Mouse (Mus musculus) heart, adult 9 months (tissue): ENCODE results near the gene Lrrc61.

Experiments used
- DNase-seq, 2 experiments: peaks; one replicate each; pipeline ENCODE4 v3.0.0; 2022; ENCODE audit warnings: low spot score in 2 of 2

Gene Lrrc61

DNA sequence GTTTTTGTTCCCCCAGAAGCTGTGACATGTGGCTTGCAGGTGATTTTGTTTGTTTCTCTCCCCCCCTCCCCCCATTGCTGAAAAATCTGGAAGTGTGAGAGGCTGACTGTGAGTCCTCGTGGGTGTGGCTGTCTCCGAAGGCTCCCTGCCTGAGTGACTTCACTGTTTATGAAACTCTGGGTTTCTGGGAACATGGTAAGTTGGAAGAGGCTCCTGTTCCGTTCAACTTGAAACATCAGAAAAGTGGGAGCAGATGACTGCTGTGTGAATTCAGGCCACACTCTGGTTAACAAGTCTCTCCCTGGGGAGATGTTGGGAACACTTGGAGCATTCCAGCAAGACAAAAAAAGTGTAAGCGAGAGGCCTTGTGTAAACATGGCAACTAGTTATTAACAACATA lies 7.7 kb upstream of the Lrrc61 start:
- peak; percentile 70 to 75 for DNase-seq

DNA sequence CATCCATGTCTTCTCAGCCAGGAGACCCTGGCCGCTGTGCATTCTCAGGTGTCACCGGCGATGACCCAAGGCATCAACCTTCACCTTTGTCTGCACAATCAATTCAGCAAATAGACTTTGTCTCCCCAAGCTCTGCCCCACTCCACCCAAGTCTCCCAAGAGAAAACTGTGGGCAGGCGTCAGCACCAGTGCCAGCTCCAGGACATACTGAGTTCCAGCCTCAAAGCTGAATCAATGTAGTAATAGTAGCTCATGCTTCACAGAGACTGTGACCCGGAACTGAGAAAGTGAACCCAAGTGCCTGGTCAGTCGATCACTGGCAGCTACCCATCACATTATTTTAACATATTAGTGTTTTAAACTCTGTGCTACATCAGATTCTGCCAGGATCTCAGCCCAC lies 6.3 kb upstream of the Lrrc61 start:
- DNase-seq: no peak

DNA sequence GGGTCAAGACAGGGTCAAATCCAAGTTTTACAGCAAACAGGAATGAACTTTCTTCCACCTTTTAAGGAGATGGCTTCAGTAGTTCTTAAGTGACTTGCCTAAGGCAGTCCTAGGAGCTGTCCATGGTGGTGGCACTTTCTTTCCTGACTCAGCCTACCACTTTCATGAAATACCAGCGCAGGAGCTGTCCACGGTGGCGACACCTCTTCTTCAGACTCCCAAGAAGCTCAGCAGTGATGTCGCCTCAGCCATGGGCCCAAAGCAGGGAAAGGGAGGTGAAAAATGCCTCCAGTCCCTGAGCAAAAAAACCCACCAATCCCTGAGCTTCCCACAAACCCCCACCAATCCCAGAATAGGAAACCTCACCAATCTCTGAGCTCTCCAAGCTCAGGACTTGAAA lies 1.7 kb upstream of the Lrrc61 start:
- DNase-seq: no peak

DNA sequence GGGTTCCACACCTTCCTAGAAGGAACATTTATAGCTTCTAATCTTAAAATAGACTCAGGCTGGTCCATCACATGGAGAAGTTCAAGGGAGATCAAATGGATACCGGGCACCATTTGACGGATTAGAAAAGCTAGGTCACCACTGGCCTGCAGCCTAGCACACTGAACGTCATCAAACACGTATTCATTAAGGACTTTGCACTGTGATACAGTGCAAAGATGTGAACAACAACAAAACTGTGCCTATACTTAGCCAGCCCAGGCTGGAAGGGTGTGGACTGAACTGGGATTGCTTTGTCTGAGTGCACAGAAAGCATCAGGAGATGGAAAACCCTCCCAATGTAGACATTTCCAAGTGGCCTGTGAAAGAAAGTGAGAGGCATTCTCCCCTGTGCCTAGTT lies 777 bp upstream of the Lrrc61 start:
- DNase-seq: no peak

DNA sequence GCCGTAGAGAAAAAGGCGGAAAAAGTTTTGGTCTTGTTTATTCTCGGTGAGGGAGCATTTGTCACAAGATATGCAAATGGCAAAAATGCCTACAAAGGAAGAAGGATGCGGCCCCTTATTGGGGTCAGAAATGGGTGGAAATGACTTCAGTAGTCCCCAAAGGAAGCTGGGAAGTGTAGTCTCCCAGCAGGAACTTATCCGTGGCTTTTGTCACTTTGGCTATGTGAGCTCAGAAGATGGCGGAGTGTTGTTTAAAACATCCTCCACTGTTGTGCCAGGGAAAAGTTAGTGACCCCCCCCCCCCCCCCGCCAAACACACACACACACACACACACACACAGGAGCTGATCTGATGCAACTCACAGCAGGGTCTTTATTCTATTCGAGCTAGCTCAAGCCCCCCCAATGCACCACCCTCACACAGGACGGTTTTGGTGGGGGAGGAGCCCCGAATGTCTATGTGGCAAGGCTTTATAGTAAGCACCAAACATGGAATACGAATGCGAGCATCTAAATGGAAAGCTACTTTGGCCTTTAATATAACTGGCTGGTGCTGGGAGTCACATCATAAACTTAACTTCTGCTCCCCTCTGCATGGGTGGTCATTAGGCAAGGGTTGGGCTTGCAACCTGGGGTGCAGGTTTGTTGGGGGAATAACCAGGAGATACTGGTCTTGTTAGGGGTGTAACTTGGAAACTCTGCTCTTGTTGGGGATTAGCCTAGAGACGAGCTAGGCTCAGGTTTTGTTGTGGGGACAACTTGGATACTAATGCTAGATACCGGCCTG lies 701 bp downstream of the Lrrc61 start:
- peak; percentile 75 to 83 for DNase-seq

DNA sequence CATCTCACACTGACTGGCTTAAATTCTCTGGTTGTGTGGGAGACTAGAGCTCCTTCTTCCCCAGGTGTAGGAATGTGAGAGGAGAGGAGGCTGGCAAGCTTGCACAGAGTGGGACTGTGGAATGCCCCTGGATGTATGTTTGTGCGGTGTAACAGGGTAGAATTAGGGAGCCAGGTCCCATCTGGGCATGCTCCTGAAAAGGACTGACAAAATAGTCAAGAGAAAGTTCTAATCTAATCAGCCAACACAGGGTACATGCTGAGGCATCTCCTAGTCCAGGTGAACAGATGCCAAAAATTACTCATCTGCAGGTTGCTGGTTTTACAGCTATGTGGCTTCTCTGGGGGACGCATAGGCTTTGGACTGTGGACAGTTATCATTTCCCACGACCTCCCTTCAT lies 1.4 kb downstream of the Lrrc61 start:
- DNase-seq: no peak

DNA sequence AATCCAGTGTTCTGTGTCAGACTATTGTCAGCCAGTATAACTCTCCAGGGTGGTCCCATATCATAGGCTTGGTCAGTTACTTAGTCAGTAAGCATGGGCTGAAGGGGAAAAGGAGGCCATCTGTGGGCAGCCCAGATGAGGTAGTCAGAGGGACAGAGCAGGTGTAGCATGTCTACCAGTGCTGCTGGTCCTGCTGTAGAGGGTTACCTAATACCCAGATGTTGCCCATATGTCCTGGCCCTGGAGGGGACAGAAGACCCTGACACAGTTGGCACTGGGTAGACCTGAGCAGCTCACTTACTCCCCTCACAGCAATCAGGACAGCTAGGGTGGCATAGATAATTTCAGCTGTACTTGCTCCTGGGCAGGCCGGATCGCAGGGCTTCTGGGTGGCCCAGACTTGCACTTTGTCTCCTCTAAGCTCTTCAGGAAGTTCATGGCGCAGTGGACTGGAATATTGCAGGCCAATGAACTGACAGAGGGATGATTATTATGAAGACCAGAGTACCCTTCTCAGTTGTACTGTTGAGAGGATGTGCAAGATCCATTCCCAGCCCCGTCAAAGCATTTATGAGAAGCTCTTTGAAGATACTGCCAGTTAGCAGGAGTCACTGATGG lies 11.2 kb downstream of the Lrrc61 start:
- no peak for DNase-seq

DNA sequence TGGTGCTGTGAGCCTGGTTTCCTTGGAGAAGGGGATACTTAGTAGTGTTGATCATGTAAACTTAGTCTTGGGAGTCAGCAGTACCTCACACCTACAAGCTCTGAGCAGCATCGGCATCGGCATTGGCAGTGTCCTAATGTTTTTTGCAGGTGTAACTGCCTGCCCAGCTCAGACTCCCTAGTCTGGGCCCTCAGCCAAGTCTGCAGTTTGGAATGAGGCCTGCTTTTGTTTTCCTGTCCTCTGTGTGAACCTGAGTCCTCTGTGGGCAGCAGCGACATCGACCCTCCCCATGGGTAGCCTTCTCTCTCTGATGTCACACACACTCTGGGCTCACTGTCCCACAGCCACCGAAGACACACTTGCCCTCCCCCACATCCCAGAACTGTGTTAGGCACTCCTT lies 11.7 kb downstream of the Lrrc61 start:
- DNase-seq: peak; percentile 80 to 83

DNA sequence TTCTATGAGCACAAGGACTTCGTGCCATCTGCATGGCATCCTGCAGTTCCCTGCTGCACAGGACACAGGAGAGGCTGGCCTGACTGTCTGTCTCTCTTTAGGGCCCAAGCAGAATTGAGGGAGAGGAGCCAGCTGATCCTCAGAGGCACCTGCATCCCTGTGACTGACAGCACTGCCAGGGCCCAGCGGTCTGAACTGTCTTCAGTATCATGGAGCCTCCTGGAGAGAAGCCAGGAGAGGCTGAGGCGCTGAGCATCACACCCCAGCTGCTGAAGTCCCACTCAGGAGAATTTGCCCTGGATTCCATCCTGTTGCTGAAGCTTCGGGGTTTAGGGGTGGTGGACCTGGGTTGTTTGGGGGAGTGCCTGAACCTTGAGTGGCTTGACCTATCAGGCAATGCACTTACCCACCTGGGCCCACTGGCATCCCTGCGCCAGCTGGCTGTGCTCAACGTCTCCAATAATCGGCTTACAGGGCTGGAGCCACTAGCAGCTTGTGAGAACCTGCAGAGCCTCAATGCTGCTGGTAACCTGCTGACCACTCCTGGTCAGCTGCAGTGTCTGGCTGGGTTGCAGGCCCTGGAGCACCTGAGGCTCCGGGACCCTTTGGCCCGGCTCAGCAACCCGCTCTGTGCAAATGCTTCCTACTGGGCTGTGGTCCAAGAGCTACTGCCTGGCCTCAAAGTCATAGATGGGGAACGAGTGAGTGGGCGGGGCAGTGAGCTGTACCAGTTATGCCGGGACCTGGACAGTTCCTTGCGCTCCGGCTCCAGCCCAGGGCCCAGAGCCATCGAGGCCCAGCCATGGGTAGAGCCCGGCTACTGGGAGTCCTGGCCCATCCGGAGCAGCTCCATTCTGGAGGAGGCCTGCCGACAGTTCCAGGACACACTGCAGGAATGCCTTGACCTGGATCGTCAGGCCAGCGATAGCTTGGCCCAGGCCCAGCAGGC lies 13.7 kb downstream of the Lrrc61 start:
- DNase-seq: peak; percentile 71 to 73

DNA sequence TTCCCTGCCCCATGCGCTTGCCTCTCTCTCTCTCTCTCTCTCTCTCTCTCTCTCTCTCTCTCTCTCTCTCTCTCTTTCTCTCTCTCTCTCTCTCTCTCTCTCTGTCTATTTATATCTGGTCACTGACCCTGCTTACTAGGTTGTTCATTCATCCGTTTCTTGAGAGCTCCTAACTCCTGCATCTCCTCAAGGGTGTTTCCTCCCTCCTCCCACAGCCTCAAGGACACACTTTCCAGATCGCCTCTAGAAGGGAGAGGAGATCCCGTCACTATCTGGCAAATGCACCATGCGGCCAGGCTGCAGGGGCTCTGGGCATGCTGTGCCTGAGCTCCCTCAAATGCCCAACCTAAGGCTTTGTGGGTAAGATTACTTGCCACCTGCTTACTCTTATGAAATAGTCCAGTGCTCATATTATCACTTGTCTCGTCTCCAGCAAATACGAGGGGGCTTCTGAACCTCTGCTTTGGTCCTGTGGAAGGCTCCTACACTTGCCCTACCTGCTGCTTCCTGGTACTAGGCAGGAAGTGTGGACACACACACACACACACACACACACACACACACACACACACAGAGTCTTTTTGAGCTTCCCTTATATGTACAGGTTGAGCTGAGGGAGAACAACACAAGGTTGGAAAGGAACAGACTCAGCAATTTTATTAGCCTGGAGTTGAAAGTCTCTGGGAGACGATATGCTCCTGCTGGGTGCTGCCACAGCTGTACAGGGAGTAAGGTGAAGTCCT lies 14.6 kb downstream of the Lrrc61 start:
- DNase-seq: no peak

DNA sequence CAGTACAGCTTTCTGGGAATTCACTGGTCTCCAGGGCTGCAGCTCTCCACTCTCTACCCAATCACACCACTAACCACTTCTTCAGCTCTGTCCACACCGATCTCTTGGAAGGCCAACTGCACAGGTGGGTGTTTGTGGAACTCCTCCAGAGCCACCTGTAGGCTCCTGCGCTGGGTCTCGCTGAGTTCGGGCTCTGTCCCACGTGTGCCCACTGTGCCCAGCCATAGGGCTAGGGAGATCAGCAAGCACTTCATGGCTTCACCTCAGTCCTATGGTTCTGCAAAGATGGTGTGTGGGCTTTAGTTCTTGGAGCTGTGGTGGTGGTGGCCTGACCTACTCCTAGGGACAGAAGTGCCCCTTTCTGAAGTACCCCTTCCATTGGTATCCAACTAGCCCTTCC lies 17.4 kb downstream of the Lrrc61 start:
- DNase-seq: no peak

DNA sequence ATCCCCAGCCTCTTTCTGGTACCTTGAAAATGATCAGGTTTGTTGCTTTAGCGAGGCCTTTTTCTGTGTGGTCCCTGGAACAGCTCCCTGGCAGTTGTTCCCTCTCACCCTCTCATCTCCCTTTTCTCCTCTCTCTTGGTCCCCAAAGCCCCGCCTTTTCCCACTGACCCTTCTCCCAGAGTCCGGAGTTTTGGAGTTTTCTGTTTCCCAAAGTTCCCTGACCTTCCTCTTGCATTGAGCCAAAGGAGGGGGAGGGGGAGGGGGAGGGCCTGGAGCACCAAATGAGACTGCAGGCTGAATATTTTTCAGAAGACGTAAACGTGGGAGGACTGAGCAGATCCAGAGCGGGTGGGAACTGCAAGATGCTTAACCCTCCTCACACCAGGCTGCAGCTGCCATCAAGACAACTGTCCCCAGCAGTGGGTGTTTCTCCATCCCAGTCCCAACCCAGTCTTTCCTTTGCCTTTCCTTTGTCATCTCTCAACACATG lies 18.0 kb downstream of the Lrrc61 start, which contains the start of gene Rarres2:
Gene Rarres2, minus strand, starts transcription at position 218 of the 490 bp plus-strand sequence.
- DNase-seq: peak; percentile 80 to 81

DNA sequence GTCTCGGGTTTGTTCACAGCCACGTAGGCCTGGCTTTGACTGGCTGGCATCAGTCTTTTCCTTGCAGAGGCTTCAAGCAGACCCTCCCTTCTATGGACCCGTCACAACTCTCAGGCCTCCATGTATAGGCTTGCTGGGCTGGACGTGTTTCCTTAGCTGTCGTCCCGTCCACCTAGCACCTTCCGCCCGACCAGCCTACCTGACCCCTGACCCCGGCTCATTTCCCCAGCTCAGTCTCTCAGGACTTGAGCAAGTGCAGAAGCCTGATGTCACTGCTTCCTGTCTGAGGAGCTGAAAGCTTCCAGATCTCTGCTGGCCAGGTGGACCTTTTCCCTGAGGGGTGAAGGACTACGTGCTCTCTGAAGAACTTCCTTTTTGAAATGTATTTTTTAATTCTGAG lies 18.7 kb downstream of the Lrrc61 start:
- peak; percentile 60 to 74 for DNase-seq

DNA sequence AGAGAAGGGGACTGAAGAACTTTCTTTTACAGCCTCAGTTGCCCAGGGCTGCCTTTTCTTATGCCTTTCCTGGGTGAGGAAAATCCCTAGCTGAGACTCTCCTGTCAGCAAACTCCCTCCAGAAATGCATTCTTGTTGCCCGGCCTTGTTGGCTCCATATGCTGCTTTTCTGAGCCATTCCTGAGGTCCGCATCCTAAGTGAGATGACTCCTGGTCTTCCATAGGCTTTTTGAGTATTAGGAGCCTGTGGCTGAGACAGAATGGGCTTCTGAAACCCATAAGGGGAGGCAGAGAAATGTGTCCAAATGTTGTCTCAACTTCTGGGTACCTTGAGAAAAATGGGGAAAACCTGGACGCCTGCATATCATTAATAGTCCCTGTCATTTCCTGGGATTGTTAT lies 19.4 kb downstream of the Lrrc61 start:
- no peak for DNase-seq

DNA sequence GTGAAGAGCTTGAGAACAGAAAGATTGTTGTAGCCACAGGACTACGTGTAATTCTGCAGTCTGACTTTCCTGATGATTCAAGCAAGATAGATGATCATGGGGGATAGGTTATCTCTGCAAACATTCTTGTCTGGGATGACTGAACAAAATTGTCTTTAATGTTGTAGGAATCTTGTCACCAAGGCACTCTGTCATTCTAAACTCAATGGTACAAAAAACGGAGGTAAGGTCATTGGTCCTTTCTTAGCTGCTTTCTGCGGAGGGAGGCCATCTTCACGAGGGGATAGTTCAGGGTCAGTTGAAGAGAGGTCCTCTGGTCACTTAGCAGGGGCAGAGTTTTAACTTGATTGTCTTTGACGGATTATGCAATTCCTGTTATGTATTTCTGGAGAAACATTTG lies 24.1 kb downstream of the Lrrc61 start:
- DNase-seq: no peak

DNA sequence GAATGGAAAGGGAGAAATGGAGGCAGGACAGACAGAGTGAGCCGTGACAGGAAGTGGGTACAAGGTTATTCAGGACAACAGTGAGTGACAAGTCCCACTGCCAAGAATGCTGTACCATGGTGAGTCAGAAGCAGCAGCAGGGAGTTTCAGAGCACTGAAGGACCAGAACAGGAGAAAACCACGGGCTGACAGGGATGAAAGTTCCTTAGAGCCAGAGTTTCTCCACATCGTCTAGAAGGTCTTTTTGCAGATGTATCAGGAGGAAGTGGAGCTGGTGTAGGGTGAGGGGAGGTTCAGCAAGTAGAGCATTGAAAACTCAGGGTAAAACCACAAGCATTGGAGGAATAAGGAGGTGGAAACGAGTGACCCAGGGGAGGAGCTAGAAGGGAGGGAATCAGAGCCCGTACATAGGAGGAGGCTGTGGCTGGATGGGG lies 24.6 kb downstream of the Lrrc61 start:
- DNase-seq: peak; percentile 57 to 70

DNA sequence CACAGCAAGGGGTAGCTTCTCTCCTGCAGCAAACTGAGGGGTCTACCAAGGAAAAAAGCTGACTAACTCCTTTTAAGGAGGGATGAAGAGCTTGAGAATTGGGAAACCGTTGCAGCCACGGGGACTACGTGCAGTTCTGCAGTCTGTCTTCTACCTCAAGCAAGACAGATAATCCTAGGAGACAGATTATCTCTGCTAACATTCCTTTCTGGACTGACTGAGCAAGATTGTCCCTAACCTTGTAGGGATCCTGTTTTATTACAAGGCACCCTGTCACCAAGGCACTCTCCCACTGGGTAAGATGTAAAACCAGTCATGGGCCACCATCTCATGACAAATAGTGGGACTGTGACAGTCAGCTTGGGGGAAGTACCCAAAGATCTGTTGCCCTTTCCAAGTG lies 26.7 kb downstream of the Lrrc61 start:
- DNase-seq: no peak

DNA sequence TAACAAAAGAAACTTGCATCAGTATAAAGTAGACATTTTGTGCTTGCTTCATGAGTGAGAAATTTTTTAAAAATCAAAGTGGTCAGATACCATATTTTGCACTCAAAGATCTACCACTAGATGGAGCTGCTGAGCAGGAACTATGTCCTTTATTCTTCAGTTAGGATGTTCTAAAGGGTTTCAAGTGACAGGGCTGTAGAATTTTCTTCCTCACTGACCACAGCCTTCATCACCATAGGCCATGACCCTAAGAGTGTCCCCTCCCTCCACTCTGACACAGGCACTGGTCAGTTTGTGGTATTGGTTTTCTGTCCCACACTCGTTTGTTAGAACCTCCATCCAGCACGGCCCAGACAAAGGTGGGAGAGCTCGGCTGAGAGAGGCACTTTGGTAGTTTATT lies 27.4 kb downstream of the Lrrc61 start:
- peak in 1 of 2 experiments; percentile 48 for DNase-seq

DNA sequence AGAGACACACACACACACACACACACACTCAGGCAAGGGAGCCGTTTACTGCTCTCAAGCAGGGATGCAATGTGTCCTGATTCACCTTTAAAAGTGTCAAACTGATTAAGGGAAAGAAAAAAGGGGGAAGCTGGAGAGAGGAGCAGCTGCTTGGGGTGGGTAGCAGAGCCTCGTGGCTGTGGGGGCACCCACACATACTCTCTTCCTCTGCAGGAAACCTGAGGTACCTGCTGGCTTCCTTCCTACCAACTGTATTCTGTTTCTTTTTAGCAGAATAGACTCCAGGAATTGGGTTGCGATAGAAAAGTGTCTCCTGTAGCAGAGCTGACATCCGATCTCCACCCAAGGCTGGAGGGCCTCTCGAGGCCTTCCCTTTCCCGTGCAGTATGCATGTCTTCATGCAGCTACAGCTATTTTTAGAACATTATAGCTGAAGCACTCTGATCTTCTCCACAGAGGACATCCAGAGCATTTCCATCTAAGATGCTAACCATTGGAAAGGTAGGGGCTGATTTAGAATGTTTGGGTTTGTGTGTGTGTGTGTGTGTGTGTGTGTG lies 34.7 kb downstream of the Lrrc61 start, which contains the start of gene Gm45021:
Gene Gm45021, plus strand, starts transcription at position 417 of the 557 bp plus-strand sequence.
- DNase-seq: no peak

DNA sequence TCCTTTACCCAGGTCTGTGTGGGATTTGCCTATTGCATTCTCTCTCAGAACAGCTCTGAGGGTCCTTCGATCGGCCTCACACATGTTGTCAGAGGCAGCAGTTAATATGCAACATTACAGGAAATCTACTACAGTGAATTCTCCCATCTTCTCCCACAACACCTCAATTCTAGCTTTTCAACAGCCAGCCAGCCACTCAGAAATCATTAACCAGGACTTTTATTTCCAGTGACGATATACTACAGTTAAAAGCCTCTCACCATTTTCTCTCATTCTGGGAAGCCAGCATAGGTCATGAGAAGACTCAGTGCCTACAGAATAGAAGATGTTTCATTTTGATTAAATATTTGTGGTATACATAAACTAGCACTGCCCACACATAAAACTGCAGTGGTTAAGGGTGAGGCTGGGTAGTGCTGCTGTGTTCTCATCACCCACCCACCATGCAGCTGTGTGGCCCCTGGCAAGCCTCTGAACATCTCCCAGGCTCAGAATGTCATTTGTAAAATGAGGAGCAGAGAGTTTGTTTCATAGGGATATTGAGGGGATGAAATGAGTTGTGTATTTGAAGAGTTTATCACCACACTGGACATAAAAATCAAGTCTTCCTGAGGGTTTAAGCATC lies 36.7 kb downstream of the Lrrc61 start:
- no peak for DNase-seq
